Mouse (Mus musculus) forebrain, embryonic 15.5 days (tissue): Measurements from ENCODE around the gene Wdr18. TPM values are rescaled to one million over a fixed set of nuclear protein-coding genes. Genes with fewer than 3 reads are reported as not detected.

ENCODE experiments used
- ATAC-seq: fragments of 200-750 bp; cut with Nextera tagmentation; replicated peaks from 2 replicates; pipeline ENCODE4 v1.8.0; 2017; ENCODE audit warnings: mild to moderate bottlenecking, moderate TSS enrichment, moderate library complexity
- H3K27ac ChIP-seq: fragments of 300-500 bp; sonication (generic); replicated peaks from 2 replicates; pipeline ENCODE4 v1.5.1; 2015; ENCODE audit warnings: mild to moderate bottlenecking, inconsistent platforms
- H3K27me3 ChIP-seq: fragments of 300-500 bp; sonication (generic); 2 replicates; pipeline ENCODE4 v1.6.1; 2015; ENCODE audit warnings: inconsistent platforms
- H3K36me3 ChIP-seq: fragments of 300-500 bp; sonication (generic); 2 replicates; pipeline ENCODE4 v1.6.1; 2015; ENCODE audit warnings: mild to moderate bottlenecking, inconsistent platforms
- H3K4me1 ChIP-seq: fragments of 300-500 bp; sonication (generic); 2 replicates; pipeline ENCODE4 v1.6.1; 2015; ENCODE audit warnings: inconsistent platforms
- H3K4me2 ChIP-seq: fragments of 300-500 bp; sonication (generic); replicated peaks from 2 replicates; pipeline ENCODE4 v1.6.1; 2015; ENCODE audit warnings: mild to moderate bottlenecking, inconsistent platforms
- H3K4me3 ChIP-seq: fragments of 300-500 bp; sonication (generic); 2 replicates; pipeline ENCODE4 v1.5.1; 2015; ENCODE audit warnings: mild to moderate bottlenecking, inconsistent platforms
- H3K9ac ChIP-seq: fragments of 300-500 bp; sonication (generic); replicated peaks from 2 replicates; pipeline ENCODE4 v1.6.1; 2015; ENCODE audit warnings: mild to moderate bottlenecking, inconsistent platforms
- H3K9me3 ChIP-seq: fragments of 300-500 bp; sonication (generic); 2 replicates; pipeline ENCODE4 v1.6.1; 2016; ENCODE audit warnings: inconsistent platforms
- WGBS: fragments of 180-500 bp; shearing (Covaris S2); methylation state at CpG from one replicate; pipeline ENCODE4 v1.1.7; 2015; ENCODE audit warnings: mixed read lengths; 5-methylcytosine and 5-hydroxymethylcytosine counted together
- polyA plus RNA-seq: library from polyadenylated mRNA; unstranded; fragments of >200 nt; fragmentation: Nextera tagmentation; extraction: Ambion mirVana; gene quantifications from 2 replicates; pipeline ENCODE4 v1.2.1, GENCODE M21; 2015

Gene Wdr18
- polyA plus RNA-seq, 1 experiment from 2014 or later, result 89.2 TPM

- Histone ChIP-seq H3K27me3 (peaks cover 44% of the 10 kb centered on the region), H3K36me3 (no peaks in the 10 kb centered on the region), H3K4me3 (peak overlapping the region; percentile 7; the same call in 1 of the 2 replicates), H3K9ac (no peak overlapping the region), H3K9me3 (no peaks in the 10 kb centered on the region), H3K4me1 (peaks cover 46% of the 10 kb centered on the region), H3K27ac (no peak overlapping the region), H3K4me2 (0 out of 2 replicates have a peak overlapping the region, but pooled peaks have one; percentile 5)
- ATAC-seq, result no peak
- 5% methylated on average over 11 of the region's 11 CpGs for WGBS
Measured at GRCm38 (mm10) chr10:79986963-79987362, 27.0 kb downstream of the Wdr18 start.

GRCm38 (mm10) chr10:79987771-79988505 is 28.0 kb downstream of the Wdr18 start:
- no peaks in the 10 kb centered on the region for H3K36me3 ChIP-seq
- H3K9ac ChIP-seq, result peak overlapping the region; percentile 25
- H3K27ac ChIP-seq, result no peak overlapping the region
- no peaks in the 10 kb centered on the region for H3K9me3 ChIP-seq
- WGBS, result 13% methylated on average over 27 of the region's 27 CpGs
- H3K27me3 ChIP-seq, result peaks cover 44% of the 10 kb centered on the region
- H3K4me1 ChIP-seq, result peaks cover 38% of the 10 kb centered on the region
- peak overlapping the region; percentile 33 for H3K4me3 ChIP-seq
- no peak for ATAC-seq
- H3K4me2 ChIP-seq, result peak overlapping the region; percentile 45

GRCm38 (mm10) chr10:79988506-79989271 is 28.7 kb downstream of the Wdr18 start, which contains the start of gene Cnn2:
Gene Cnn2 (plus strand): TSS chr10:79988584.
- Histone ChIP-seq H3K9ac (peak within 1 kb of the TSS; percentile 25), H3K4me3 (peak within 1 kb of the TSS; percentile 33), H3K4me2 (peak within 1 kb of the TSS; percentile 45), H3K27me3 (peaks cover 44% of the 10 kb centered on the region), H3K4me1 (peaks cover 30% of the 10 kb centered on the region), H3K9me3 (no peaks in the 10 kb centered on the region), H3K36me3 (no peaks in the 10 kb centered on the region), H3K27ac (no peak within 1 kb of the TSS)
- ATAC-seq, result no peak
- WGBS, result under 1% methylated on average over 59 of the region's 59 CpGs

GRCm38 (mm10) chr10:79989272-79989786 is 29.4 kb downstream of the Wdr18 start:
- H3K4me1 ChIP-seq, result peaks cover 30% of the 10 kb centered on the region
- H3K4me3 ChIP-seq, result peak overlapping the region; percentile 33
- no peak overlapping the region for H3K27ac ChIP-seq
- 38% methylated on average over 8 of the region's 8 CpGs for WGBS
- 0 out of 2 replicates have a peak overlapping the region, but pooled peaks have one; percentile 45 for H3K4me2 ChIP-seq
- H3K36me3 ChIP-seq, result no peaks in the 10 kb centered on the region
- no peaks in the 10 kb centered on the region for H3K9me3 ChIP-seq
- H3K27me3 ChIP-seq, result peaks cover 44% of the 10 kb centered on the region
- ATAC-seq, result no peak
- no peak overlapping the region for H3K9ac ChIP-seq

- Histone ChIP-seq H3K9ac (no peak overlapping the region), H3K27me3 (peaks cover 44% of the 10 kb centered on the region), H3K4me2 (no peak overlapping the region), H3K27ac (no peak overlapping the region), H3K36me3 (no peaks in the 10 kb centered on the region), H3K9me3 (no peaks in the 10 kb centered on the region), H3K4me1 (peaks cover 30% of the 10 kb centered on the region), H3K4me3 (no peak overlapping the region)
- no peak for ATAC-seq
- WGBS, result 21% methylated on average over 15 of the region's 15 CpGs
Measured at GRCm38 (mm10) chr10:79989870-79990269, 29.9 kb downstream of the Wdr18 start.

- no peak overlapping the region for H3K4me3 ChIP-seq
- ATAC-seq, result no peak
- peaks cover 44% of the 10 kb centered on the region for H3K27me3 ChIP-seq
- H3K9ac ChIP-seq, result no peak overlapping the region
- peaks cover 23% of the 10 kb centered on the region for H3K4me1 ChIP-seq
- H3K4me2 ChIP-seq, result no peak overlapping the region
- H3K9me3 ChIP-seq, result no peaks in the 10 kb centered on the region
- WGBS, result 62% methylated on average over 12 of the region's 12 CpGs
- H3K27ac ChIP-seq, result no peak overlapping the region
- H3K36me3 ChIP-seq, result no peaks in the 10 kb centered on the region
Measured at GRCm38 (mm10) chr10:79991099-79991498, 31.1 kb downstream of the Wdr18 start.

GRCm38 (mm10) chr10:79991548-79991947 is 31.6 kb downstream of the Wdr18 start:
- no peak for ATAC-seq
- no peaks in the 10 kb centered on the region for H3K9me3 ChIP-seq
- peaks cover 43% of the 10 kb centered on the region for H3K27me3 ChIP-seq
- H3K4me1 ChIP-seq, result peaks cover 20% of the 10 kb centered on the region
- no peak overlapping the region for H3K4me2 ChIP-seq
- no peak overlapping the region for H3K27ac ChIP-seq
- H3K36me3 ChIP-seq, result no peaks in the 10 kb centered on the region
- H3K4me3 ChIP-seq, result no peak overlapping the region
- no peak overlapping the region for H3K9ac ChIP-seq
- WGBS, result 82% methylated on average over 6 of the region's 6 CpGs

- no peak overlapping the region for H3K9ac ChIP-seq
- no peak overlapping the region for H3K4me2 ChIP-seq
- ATAC-seq, result no peak
- H3K27ac ChIP-seq, result no peak overlapping the region
- H3K27me3 ChIP-seq, result peaks cover 13% of the 10 kb centered on the region
- no peaks in the 10 kb centered on the region for H3K9me3 ChIP-seq
- H3K36me3 ChIP-seq, result no peaks in the 10 kb centered on the region
- peaks cover 16% of the 10 kb centered on the region for H3K4me1 ChIP-seq
- WGBS, result 77% methylated on average over 16 of the region's 16 CpGs
- no peak overlapping the region for H3K4me3 ChIP-seq
Measured at GRCm38 (mm10) chr10:79994397-79995115, 34.6 kb downstream of the Wdr18 start.

GRCm38 (mm10) chr10:79995636-79996035 is 35.7 kb downstream of the Wdr18 start:
- 0 out of 2 replicates have a peak overlapping the region, but pooled peaks have one; percentile 53 for H3K27ac ChIP-seq
- H3K9ac ChIP-seq, result no peak overlapping the region
- H3K4me3 ChIP-seq, result peak overlapping the region; percentile 57; the same call in 1 of the 2 replicates
- H3K4me1 ChIP-seq, result peaks cover 16% of the 10 kb centered on the region
- H3K9me3 ChIP-seq, result no peaks in the 10 kb centered on the region
- no peak overlapping the region for H3K4me2 ChIP-seq
- ATAC-seq, result no peak
- peaks cover 7% of the 10 kb centered on the region for H3K27me3 ChIP-seq
- no peaks in the 10 kb centered on the region for H3K36me3 ChIP-seq
- 85% methylated on average over 1 of the region's 1 CpGs for WGBS

GRCm38 (mm10) chr10:79996272-79997033 is 36.5 kb downstream of the Wdr18 start, which contains the start of gene Abca7:
Gene Abca7 (plus strand): TSS chr10:79996494.
- peak within 1 kb of the TSS; percentile 87 for H3K4me2 ChIP-seq
- no peaks in the 10 kb centered on the region for H3K36me3 ChIP-seq
- under 1% methylated on average over 34 of the region's 34 CpGs for WGBS
- H3K4me3 ChIP-seq, result peak within 1 kb of the TSS; percentile 57
- no peaks in the 10 kb centered on the region for H3K27me3 ChIP-seq
- no peaks in the 10 kb centered on the region for H3K9me3 ChIP-seq
- peak within 1 kb of the TSS; percentile 62 for H3K9ac ChIP-seq
- peaks cover 16% of the 10 kb centered on the region for H3K4me1 ChIP-seq
- peak within 1 kb of the TSS; percentile 53 for H3K27ac ChIP-seq
- peak; percentile 85 for ATAC-seq
